Mouse (Mus musculus) adrenal gland, adult (tissue): Measurements from ENCODE around the gene Tfec.

Experiments used
- DNase-seq, 2 experiments: peaks; one replicate each; pipeline ENCODE4 v3.0.0; 2022 to 2023; ENCODE audit warnings: low spot score in 1 of 2; ENCODE audit not compliant: inconsistent age in 2 of 2

Tfec gene

DNA sequence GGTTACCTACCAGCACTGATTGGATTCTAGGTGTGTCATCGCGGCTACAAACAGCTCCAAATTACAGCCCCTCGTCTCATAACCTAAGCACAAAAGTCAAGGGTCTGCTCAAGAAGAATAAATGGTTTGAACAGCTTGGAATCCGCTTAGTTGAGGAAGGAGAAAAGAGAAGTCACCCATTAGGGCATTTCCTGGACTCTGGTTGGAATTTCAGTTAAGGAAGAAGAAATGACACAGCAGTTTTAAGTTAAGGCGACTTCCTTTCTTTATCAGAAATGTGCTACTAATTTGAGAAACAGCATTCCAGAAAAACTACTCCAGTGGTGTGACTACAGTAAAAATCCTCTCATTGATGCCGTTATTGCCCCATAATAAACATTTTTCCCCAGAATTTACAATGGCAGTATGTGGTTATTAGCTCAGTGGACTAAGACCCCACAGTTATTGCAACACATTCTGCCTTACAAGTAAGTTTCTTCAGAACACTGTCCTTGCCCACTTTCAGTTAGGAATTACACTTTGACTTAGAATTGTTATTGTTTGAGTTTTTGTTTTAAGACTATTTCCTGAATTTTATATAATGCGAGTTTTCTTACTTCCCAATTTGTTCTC, at the start of gene Tfec:
Gene Tfec, minus strand, starts transcription at position 191 of the 612 bp plus-strand sequence.
- DNase-seq = no peak

DNA sequence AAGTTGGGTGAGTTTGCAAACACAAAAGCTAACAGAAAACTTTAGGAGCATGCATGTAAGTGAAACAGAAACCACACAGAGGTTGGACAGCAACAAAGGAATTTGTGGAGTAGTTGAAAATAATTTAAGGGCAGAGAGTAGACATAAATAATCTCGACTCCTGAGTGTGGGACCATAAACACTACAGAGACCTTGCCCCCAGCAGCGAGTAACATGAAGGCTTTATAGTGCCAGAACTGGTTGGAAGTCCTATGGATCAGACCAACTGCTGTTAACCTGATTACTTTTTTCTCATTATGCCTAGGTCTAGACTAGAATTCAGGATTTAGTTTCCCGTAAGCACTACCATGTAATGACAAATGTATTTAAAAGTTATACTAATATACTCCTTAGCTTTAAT, 49.6 kb upstream of the Tfec start:
- no peak for DNase-seq

GRCm38 (mm10) chr6:16943513-16943912, 45.3 kb upstream of the Tfec start:
- no peak for DNase-seq

GRCm38 (mm10) chr6:16942433-16942832, 44.2 kb upstream of the Tfec start:
- DNase-seq = no peak

DNA sequence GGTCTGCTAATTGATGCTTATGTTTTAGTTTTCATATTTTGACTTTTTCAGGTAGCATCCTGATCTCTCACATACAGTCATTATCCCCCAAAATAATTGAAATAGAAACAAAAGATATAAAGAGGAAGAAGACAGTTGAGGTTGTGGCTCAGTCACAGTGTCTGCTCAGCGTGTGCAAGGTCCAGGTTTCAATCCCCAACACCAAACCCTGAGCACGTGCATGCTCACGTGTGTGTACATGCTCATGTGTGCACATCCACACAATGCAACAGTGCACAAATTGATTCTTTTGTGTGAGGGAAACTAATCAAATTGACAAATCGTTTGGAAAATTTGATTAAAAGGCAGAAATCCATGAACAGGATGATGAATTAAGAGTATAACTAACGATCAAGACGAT, 32.8 kb upstream of the Tfec start:
- no peak for DNase-seq

DNA sequence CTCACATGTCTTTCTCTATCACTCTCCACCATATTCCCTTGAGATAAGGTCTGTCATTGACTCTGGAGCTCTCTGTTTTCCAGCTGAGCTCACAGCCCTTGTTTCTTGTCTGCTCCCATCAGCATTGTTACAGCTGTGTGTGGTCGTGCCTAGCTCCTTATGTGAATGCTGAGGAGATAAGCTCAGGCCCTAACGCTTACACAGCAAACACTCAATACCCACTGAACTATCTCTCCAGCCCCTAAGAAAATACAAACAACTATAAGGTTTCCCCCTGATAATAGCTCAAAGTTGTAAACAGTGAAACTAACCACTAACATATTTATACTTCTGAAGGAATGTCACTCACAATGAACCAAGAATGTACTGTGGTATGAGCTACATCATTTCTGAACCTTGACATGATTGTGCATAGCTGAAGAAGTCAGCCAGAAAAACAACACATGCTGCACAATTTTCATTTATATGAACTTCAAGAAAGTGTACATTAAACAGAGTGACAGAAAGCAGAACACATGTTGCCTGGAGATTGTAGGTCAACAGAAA, 21.9 kb upstream of the Tfec start:
- DNase-seq = no peak

GRCm38 (mm10) chr6:16891819-16892218, 6.4 kb downstream of the Tfec start:
- no peak for DNase-seq

GRCm38 (mm10) chr6:16883537-16884307, 14.5 kb downstream of the Tfec start:
- DNase-seq = no peak

DNA sequence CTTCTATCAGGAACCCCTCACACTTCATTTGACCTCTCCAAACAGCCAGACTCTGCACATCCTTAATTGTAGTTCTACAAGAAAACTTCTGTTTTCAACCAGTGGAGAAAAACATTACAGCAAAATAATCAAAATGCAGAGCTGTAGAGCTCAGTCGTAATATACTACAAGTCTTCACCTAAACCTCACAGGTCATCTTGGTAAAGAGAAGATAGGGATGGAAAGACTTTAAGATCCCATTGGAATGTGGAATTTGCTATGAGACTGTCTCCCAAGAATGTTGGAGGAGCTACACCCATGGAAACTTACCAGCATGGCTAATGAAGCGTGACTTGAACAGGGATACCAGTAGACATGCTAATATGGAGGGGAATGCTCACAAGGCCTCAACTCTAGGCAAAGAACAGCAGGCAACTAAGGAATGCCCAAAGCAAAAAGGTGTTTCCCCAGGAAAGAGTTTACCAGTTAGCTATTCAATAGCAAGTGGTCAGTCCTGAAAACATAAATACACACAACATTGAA, 24.2 kb downstream of the Tfec start:
- no peak for DNase-seq

DNA sequence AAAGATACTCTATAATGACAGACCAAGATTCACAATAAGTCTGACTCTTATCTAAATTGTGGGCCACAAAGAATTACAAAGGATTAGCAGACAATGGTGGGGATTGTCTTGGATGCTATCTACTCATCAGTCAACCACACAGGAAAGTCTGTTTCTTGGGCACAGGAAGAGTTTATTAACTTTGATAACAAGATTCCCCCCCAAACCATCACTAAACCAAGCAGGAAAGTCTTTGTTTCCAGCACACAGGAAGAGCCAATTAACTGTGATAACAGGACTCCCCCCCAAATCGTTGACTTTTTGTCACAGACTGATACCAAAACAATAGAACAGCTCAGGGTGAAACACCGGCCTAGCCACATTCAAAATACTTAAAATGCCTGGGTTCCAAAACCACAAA, 28.2 kb downstream of the Tfec start:
- DNase-seq = no peak

- DNase-seq = no peak
These were observed 29.9 kb downstream of the Tfec start for GRCm38 (mm10) chr6:16868314-16868713.

DNA sequence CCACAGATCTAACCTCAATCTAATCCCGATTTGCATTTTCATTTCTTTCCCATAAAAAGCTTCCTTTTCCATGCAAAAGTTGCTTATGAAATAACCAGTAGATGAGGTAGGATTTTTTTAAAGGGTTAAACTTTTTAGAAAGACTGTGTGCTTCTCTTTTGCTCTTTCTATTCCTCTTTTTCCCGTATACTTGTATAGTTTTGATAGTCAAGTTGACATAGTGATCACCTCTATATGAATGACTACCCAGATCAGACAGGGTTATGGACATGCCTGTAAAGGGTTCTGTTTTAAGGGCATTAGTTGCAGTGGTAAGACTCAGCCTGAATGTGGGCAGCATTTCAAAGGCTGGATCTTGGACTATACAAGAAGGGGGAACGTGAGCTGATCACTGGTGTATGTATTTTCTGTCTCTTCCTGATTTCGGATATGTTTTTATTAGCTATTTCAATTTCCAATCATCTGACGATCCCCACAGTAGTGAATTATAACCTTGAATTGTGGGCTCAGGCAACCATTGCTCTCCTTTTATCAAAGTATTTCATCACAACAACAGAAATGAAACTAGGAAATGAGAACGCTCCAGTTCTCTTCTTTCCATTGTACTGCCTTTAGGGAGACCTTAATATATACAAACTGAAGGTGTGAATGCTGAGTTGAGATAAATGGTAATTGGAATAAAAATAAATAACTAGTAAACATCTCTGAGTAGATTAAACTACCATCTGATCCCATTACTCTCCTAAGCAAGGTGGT, 35.3 kb downstream of the Tfec start:
- DNase-seq = no peak

GRCm38 (mm10) chr6:16862050-16862449, 36.2 kb downstream of the Tfec start:
- no peak for DNase-seq

GRCm38 (mm10) chr6:16855879-16856545, 42.2 kb downstream of the Tfec start:
- no peak for DNase-seq

DNA sequence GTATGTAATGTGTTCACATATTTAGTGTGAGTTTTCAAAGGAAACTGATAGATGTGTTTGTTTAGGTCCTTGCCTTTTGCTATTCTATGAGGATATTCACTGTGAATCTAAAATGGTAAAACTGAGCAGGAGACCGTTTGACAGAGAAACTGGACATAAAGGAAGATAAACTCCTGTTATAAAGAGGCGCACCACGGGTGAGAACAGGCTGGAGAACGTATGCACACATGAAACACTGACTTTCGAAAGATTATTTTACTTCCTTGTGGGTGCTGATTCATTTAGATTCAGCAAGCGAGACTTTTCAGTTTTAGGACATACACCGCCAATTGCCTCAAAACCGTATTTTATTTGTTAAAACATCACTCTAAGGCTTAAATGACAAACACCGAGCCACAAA, 43.3 kb downstream of the Tfec start:
- no peak for DNase-seq

DNA sequence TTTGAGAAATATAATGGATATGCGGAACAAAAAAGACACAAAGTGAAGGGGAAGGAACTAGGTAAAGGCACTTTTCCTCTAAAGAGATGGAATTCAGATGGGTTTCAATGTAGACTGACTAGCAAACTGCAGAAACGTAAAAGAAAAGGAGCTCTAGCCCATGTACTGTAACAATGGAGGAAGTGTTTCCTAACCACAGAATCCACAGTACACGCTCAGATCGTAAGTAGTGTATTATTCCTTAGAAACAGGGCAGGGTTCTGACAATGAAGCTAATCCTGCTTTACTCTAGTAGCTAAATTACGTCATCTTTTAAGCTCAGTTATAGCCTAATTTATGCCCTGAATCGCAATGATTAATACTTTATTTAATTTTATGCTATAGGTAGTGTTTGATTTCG, 51.7 kb downstream of the Tfec start:
- no peak for DNase-seq

GRCm38 (mm10) chr6:16835631-16836030, 62.6 kb downstream of the Tfec start:
- DNase-seq = no peak

GRCm38 (mm10) chr6:16828304-16828703, 69.9 kb downstream of the Tfec start:
- no peak for DNase-seq

- DNase-seq = no peak
These were observed 76.3 kb downstream of the Tfec start for GRCm38 (mm10) chr6:16821985-16822384.

- DNase-seq = no peak
These were observed 91.9 kb downstream of the Tfec start for GRCm38 (mm10) chr6:16806302-16806701.

GRCm38 (mm10) chr6:16797669-16798068, 100.6 kb downstream of the Tfec start:
- DNase-seq = peak in 1 of 2 experiments; percentile 60
